Mouse (Mus musculus): ENCODE measurements around the gene Umad1. TPM values are rescaled to one million over a fixed set of nuclear protein-coding genes. Genes with fewer than 3 reads are reported as not detected.

The Umad1 gene
- total RNA-seq, 1 experiment = 0.98 TPM

- H3K27ac ChIP-seq (ENCODE audit: insufficient read depth, low read depth, low read length, poor library complexity, severe bottlenecking) = no peak overlapping the region
- H3K9ac ChIP-seq (ENCODE audit: insufficient read depth, low read depth, low read length, poor library complexity, severe bottlenecking) = no peak overlapping the region
- in situ Hi-C loops (cut with MboI; ENCODE audit: low sequenced_read_pairs in 2 of 2, unreplicated experiment in 2 of 2) = no loop called here
- no peak for DNase-seq (ENCODE audit: low read depth, low spot score)
- TF ChIP-seq HCFC1 (IDR thresholded peaks at IDR 0.05; ENCODE audit: borderline replicate concordance, insufficient read depth, low read length) = no peak
- no peak for TF ChIP-seq MAFK (IDR thresholded peaks at IDR 0.05; ENCODE audit: insufficient read depth, low read depth, low read length)
- TF ChIP-seq CHD2 (IDR thresholded peaks at IDR 0.05; ENCODE audit: low read depth, low read length) = no peak
- no peak for TF ChIP-seq ZC3H11A (IDR thresholded peaks at IDR 0.05; ENCODE audit: borderline replicate concordance, low read depth, low read length)
- TF ChIP-seq ZNF384 (IDR thresholded peaks at IDR 0.05; ENCODE audit: low read depth, low read length) = no peak
- no peaks in the 10 kb centered on the region for H3K4me1 ChIP-seq (ENCODE audit: control insufficient read depth in 2 of 2, insufficient read depth in 2 of 2, low read length in 2 of 2, poor library complexity in 1 of 2)
- H3K36me3 ChIP-seq (ENCODE audit: control insufficient read depth, insufficient read depth, low read length, poor library complexity, severe bottlenecking) = no peaks in the 10 kb centered on the region
- H3K4me3 ChIP-seq (ENCODE audit: insufficient read depth in 1 of 2, low read depth in 1 of 2, low read length in 2 of 2, poor library complexity in 1 of 2, severe bottlenecking in 1 of 2) = no peak overlapping the region
- no peaks in the 10 kb centered on the region for H3K9me3 ChIP-seq (ENCODE audit: control insufficient read depth, insufficient read depth, low read depth, low read length)
Measured at GRCm38 (mm10) chr6:8390935-8391334, 131.8 kb downstream of the Umad1 start.

GRCm38 (mm10) chr6:8393029-8393428, 133.9 kb downstream of the Umad1 start:
- in situ Hi-C loops (cut with MboI; ENCODE audit: low sequenced_read_pairs in 2 of 2, unreplicated experiment in 2 of 2) = no loop called here
- no peaks in the 10 kb centered on the region for H3K36me3 ChIP-seq (ENCODE audit: control insufficient read depth, insufficient read depth, low read length, poor library complexity, severe bottlenecking)
- no peaks in the 10 kb centered on the region for H3K9me3 ChIP-seq (ENCODE audit: control insufficient read depth, insufficient read depth, low read depth, low read length)
- H3K9ac ChIP-seq (ENCODE audit: insufficient read depth, low read depth, low read length, poor library complexity, severe bottlenecking) = no peak overlapping the region
- DNase-seq (ENCODE audit: low read depth, low spot score) = no peak
- no peak overlapping the region for H3K27ac ChIP-seq (ENCODE audit: insufficient read depth, low read depth, low read length, poor library complexity, severe bottlenecking)
- TF ChIP-seq ZC3H11A (IDR thresholded peaks at IDR 0.05; ENCODE audit: borderline replicate concordance, low read depth, low read length) = no peak
- TF ChIP-seq CHD2 (IDR thresholded peaks at IDR 0.05; ENCODE audit: low read depth, low read length) = no peak
- TF ChIP-seq HCFC1 (IDR thresholded peaks at IDR 0.05; ENCODE audit: borderline replicate concordance, insufficient read depth, low read length) = no peak
- no peak for TF ChIP-seq MAFK (IDR thresholded peaks at IDR 0.05; ENCODE audit: insufficient read depth, low read depth, low read length)
- TF ChIP-seq ZNF384 (IDR thresholded peaks at IDR 0.05; ENCODE audit: low read depth, low read length) = no peak
- H3K4me1 ChIP-seq (ENCODE audit: control insufficient read depth in 2 of 2, insufficient read depth in 2 of 2, low read length in 2 of 2, poor library complexity in 1 of 2) = no peaks in the 10 kb centered on the region
- no peak overlapping the region for H3K4me3 ChIP-seq (ENCODE audit: insufficient read depth in 1 of 2, low read depth in 1 of 2, low read length in 2 of 2, poor library complexity in 1 of 2, severe bottlenecking in 1 of 2)

- no peak overlapping the region for H3K9ac ChIP-seq (ENCODE audit: insufficient read depth, low read depth, low read length, poor library complexity, severe bottlenecking)
- DNase-seq (ENCODE audit: low read depth, low spot score) = no peak
- no peaks in the 10 kb centered on the region for H3K4me1 ChIP-seq (ENCODE audit: control insufficient read depth in 2 of 2, insufficient read depth in 2 of 2, low read length in 2 of 2, poor library complexity in 1 of 2)
- TF ChIP-seq MAFK (IDR thresholded peaks at IDR 0.05; ENCODE audit: insufficient read depth, low read depth, low read length) = no peak
- no peak for TF ChIP-seq HCFC1 (IDR thresholded peaks at IDR 0.05; ENCODE audit: borderline replicate concordance, insufficient read depth, low read length)
- no peak for TF ChIP-seq ZNF384 (IDR thresholded peaks at IDR 0.05; ENCODE audit: low read depth, low read length)
- TF ChIP-seq CHD2 (IDR thresholded peaks at IDR 0.05; ENCODE audit: low read depth, low read length) = no peak
- TF ChIP-seq ZC3H11A (IDR thresholded peaks at IDR 0.05; ENCODE audit: borderline replicate concordance, low read depth, low read length) = no peak
- H3K4me3 ChIP-seq (ENCODE audit: insufficient read depth in 1 of 2, low read depth in 1 of 2, low read length in 2 of 2, poor library complexity in 1 of 2, severe bottlenecking in 1 of 2) = no peak overlapping the region
- no peak overlapping the region for H3K27ac ChIP-seq (ENCODE audit: insufficient read depth, low read depth, low read length, poor library complexity, severe bottlenecking)
- in situ Hi-C loops (cut with MboI; ENCODE audit: low sequenced_read_pairs in 2 of 2, unreplicated experiment in 2 of 2) = no loop called here
- no peaks in the 10 kb centered on the region for H3K36me3 ChIP-seq (ENCODE audit: control insufficient read depth, insufficient read depth, low read length, poor library complexity, severe bottlenecking)
- H3K9me3 ChIP-seq (ENCODE audit: control insufficient read depth, insufficient read depth, low read depth, low read length) = no peaks in the 10 kb centered on the region
Measured at GRCm38 (mm10) chr6:8394044-8394443, 135.0 kb downstream of the Umad1 start.

GRCm38 (mm10) chr6:8395061-8395460, 136.0 kb downstream of the Umad1 start:
- Histone ChIP-seq H3K9me3 (ENCODE audit: control insufficient read depth, insufficient read depth, low read depth, low read length) (no peaks in the 10 kb centered on the region), H3K36me3 (ENCODE audit: control insufficient read depth, insufficient read depth, low read length, poor library complexity, severe bottlenecking) (no peaks in the 10 kb centered on the region), H3K4me1 (ENCODE audit: control insufficient read depth in 2 of 2, insufficient read depth in 2 of 2, low read length in 2 of 2, poor library complexity in 1 of 2) (no peaks in the 10 kb centered on the region), H3K9ac (ENCODE audit: insufficient read depth, low read depth, low read length, poor library complexity, severe bottlenecking) (no peak overlapping the region), H3K27ac (ENCODE audit: insufficient read depth, low read depth, low read length, poor library complexity, severe bottlenecking) (no peak overlapping the region), H3K4me3 (ENCODE audit: insufficient read depth in 1 of 2, low read depth in 1 of 2, low read length in 2 of 2, poor library complexity in 1 of 2, severe bottlenecking in 1 of 2) (no peak overlapping the region)
- no peak for DNase-seq (ENCODE audit: low read depth, low spot score)
- TF ChIP-seq MAFK (IDR thresholded peaks at IDR 0.05; ENCODE audit: insufficient read depth, low read depth, low read length) (no peak), CHD2 (IDR thresholded peaks at IDR 0.05; ENCODE audit: low read depth, low read length) (no peak), HCFC1 (IDR thresholded peaks at IDR 0.05; ENCODE audit: borderline replicate concordance, insufficient read depth, low read length) (no peak), ZC3H11A (IDR thresholded peaks at IDR 0.05; ENCODE audit: borderline replicate concordance, low read depth, low read length) (no peak), ZNF384 (IDR thresholded peaks at IDR 0.05; ENCODE audit: low read depth, low read length) (no peak)
- in situ Hi-C loops (cut with MboI; ENCODE audit: low sequenced_read_pairs in 2 of 2, unreplicated experiment in 2 of 2) = no loop called here

GRCm38 (mm10) chr6:8397252-8397651, 138.2 kb downstream of the Umad1 start:
- no peak for DNase-seq (ENCODE audit: low read depth, low spot score)
- no peak overlapping the region for H3K27ac ChIP-seq (ENCODE audit: insufficient read depth, low read depth, low read length, poor library complexity, severe bottlenecking)
- H3K4me1 ChIP-seq (ENCODE audit: control insufficient read depth in 2 of 2, insufficient read depth in 2 of 2, low read length in 2 of 2, poor library complexity in 1 of 2) = no peaks in the 10 kb centered on the region
- no peak overlapping the region for H3K9ac ChIP-seq (ENCODE audit: insufficient read depth, low read depth, low read length, poor library complexity, severe bottlenecking)
- TF ChIP-seq ZNF384 (IDR thresholded peaks at IDR 0.05; ENCODE audit: low read depth, low read length) = no peak
- TF ChIP-seq CHD2 (IDR thresholded peaks at IDR 0.05; ENCODE audit: low read depth, low read length) = no peak
- no peak for TF ChIP-seq HCFC1 (IDR thresholded peaks at IDR 0.05; ENCODE audit: borderline replicate concordance, insufficient read depth, low read length)
- TF ChIP-seq MAFK (IDR thresholded peaks at IDR 0.05; ENCODE audit: insufficient read depth, low read depth, low read length) = no peak
- TF ChIP-seq ZC3H11A (IDR thresholded peaks at IDR 0.05; ENCODE audit: borderline replicate concordance, low read depth, low read length) = no peak
- no peaks in the 10 kb centered on the region for H3K9me3 ChIP-seq (ENCODE audit: control insufficient read depth, insufficient read depth, low read depth, low read length)
- no peaks in the 10 kb centered on the region for H3K36me3 ChIP-seq (ENCODE audit: control insufficient read depth, insufficient read depth, low read length, poor library complexity, severe bottlenecking)
- in situ Hi-C loops (cut with MboI; ENCODE audit: low sequenced_read_pairs in 2 of 2, unreplicated experiment in 2 of 2) = no loop called here
- H3K4me3 ChIP-seq (ENCODE audit: insufficient read depth in 1 of 2, low read depth in 1 of 2, low read length in 2 of 2, poor library complexity in 1 of 2, severe bottlenecking in 1 of 2) = no peak overlapping the region
